ENCODE assay signal across 12 mouse cellular contexts in genomic region chr10:92428026-92428425, GRCm38 (mm10).
"Had no signal": no experiment of that assay in that cellular context is flagged by ENCODE, and none has a peak within 500 bp of the region (broad histone marks: within the 10 kb centered on the region; RNA-seq: fewer than 3 reads in every experiment).

No protein-coding gene starts in this region.

- H3K4me1 ChIP-seq: intestine, embryonic 15.5 days; limb, embryonic 13.5 days had no signal

- H3K4me3 ChIP-seq: intestine, embryonic 15.5 days; layer of hippocampus, adult 2 months; limb, embryonic 13.5 days had no signal

- H3K27ac ChIP-seq: intestine, embryonic 15.5 days; kidney, postnatal 0 days; layer of hippocampus, adult 2 months; limb, embryonic 13.5 days; liver, embryonic 14.5 days had no signal

- H3K27me3 ChIP-seq: intestine, embryonic 15.5 days; limb, embryonic 13.5 days had no signal

- ATAC-seq: intestine, embryonic 15.5 days had no signal

- DNase-seq: kidney, adult 2 months; kidney, postnatal 4 days; left cerebral cortex, postnatal 4 days; lung, adult 18-20 months; right cerebral cortex, adult 18-20 months; right cerebral cortex, postnatal 25 days; thymus, postnatal 4 days had no signal

- H3K36me3 ChIP-seq: intestine, embryonic 15.5 days; limb, embryonic 13.5 days had no signal

- H3K4me2 ChIP-seq: intestine, embryonic 15.5 days; limb, embryonic 13.5 days had no signal

- H3K9me3 ChIP-seq: intestine, embryonic 15.5 days; limb, embryonic 13.5 days had no signal

- H3K9ac ChIP-seq: intestine, embryonic 15.5 days; limb, embryonic 13.5 days; liver, embryonic 14.5 days had no signal
